Mouse (Mus musculus) limb, embryonic 10.5 days (tissue): ENCODE results near the gene Clmn. TPM values are rescaled to one million over a fixed set of nuclear protein-coding genes. Genes with fewer than 3 reads are reported as not detected.
A peak's percentile ranks its signal among the peaks of the same experiment; 100 is the strongest.

Experiments
- DNase-seq: peaks from one replicate; pipeline ENCODE4 v3.0.0-alpha.2; 2017; ENCODE audit warnings: low spot score
- H3K27ac ChIP-seq: fragments of 300-500 bp; sonication (generic); 2 replicates; pipeline ENCODE4 v1.5.1; 2016; ENCODE audit warnings: mild to moderate bottlenecking
- H3K27me3 ChIP-seq: fragments of 300-500 bp; sonication (generic); 2 replicates; pipeline ENCODE4 v1.6.1; 2016; ENCODE audit warnings: low read depth, mild to moderate bottlenecking; ENCODE audit not compliant: poor library complexity, severe bottlenecking
- H3K36me3 ChIP-seq: fragments of 300-500 bp; sonication (generic); 2 replicates; pipeline ENCODE4 v1.6.1; 2016; ENCODE audit warnings: mild to moderate bottlenecking, moderate library complexity
- H3K4me1 ChIP-seq: fragments of 300-500 bp; sonication (generic); 2 replicates; pipeline ENCODE4 v1.6.1; 2016
- H3K4me3 ChIP-seq: fragments of 300-500 bp; sonication (generic); 2 replicates; pipeline ENCODE4 v1.5.1; 2016; ENCODE audit warnings: mild to moderate bottlenecking, moderate library complexity
- H3K9me3 ChIP-seq: fragments of 300-500 bp; sonication (generic); replicated peaks from 2 replicates; pipeline ENCODE4 v1.6.1; 2016; ENCODE audit warnings: mild to moderate bottlenecking
- WGBS: fragments of 180-500 bp; shearing (Covaris S2); methylation state at CpG from one replicate; pipeline ENCODE4 v1.1.7; 2016; 5-methylcytosine and 5-hydroxymethylcytosine counted together
- polyA plus RNA-seq: library from polyadenylated mRNA; unstranded; fragments of >200 nt; fragmentation: Nextera tagmentation; extraction: Ambion mirVana; gene quantifications from 2 replicates; pipeline ENCODE4 v1.2.1, GENCODE M21; 2016

Clmn gene
- polyA plus RNA-seq, 1 experiment from 2014 or later: 3.0 TPM

GRCm38 (mm10) chr12:104751814-104752765 lies 112.8 kb downstream of the Clmn start, which contains the start of gene Dicer1:
Dicer1 (minus strand) TSS chr12:104751952.
- H3K27ac ChIP-seq: peak within 1 kb of the TSS; percentile 99
- H3K4me1 ChIP-seq: peaks cover 31% of the 10 kb centered on the region
- H3K27me3 ChIP-seq: no peaks in the 10 kb centered on the region
- WGBS: under 1% methylated on average over 93 of the region's 94 CpGs
- peaks cover 19% of the 10 kb centered on the region for H3K36me3 ChIP-seq
- peak; percentile 98 for DNase-seq
- H3K4me3 ChIP-seq: peak within 1 kb of the TSS; percentile 79
- H3K9me3 ChIP-seq: no peaks in the 10 kb centered on the region

GRCm38 (mm10) chr12:104751331-104751813 lies 113.5 kb downstream of the Clmn start:
- H3K4me3 ChIP-seq: peak overlapping the region; percentile 79
- DNase-seq: peak; percentile 74
- peak overlapping the region; percentile 99 for H3K27ac ChIP-seq
- H3K9me3 ChIP-seq: no peaks in the 10 kb centered on the region
- WGBS: under 1% methylated on average over 52 of the region's 52 CpGs
- peaks cover 22% of the 10 kb centered on the region for H3K36me3 ChIP-seq
- no peaks in the 10 kb centered on the region for H3K27me3 ChIP-seq
- peaks cover 31% of the 10 kb centered on the region for H3K4me1 ChIP-seq

GRCm38 (mm10) chr12:104748946-104749345 lies 115.9 kb downstream of the Clmn start:
- Histone ChIP-seq H3K4me1 (peaks cover 31% of the 10 kb centered on the region), H3K4me3 (no peak overlapping the region)

GRCm38 (mm10) chr12:104747252-104747651 lies 117.6 kb downstream of the Clmn start:
- H3K4me3 ChIP-seq: no peak overlapping the region

More at GRCm38 (mm10) chr12:104748946-104749345, 115.9 kb downstream of the Clmn start:
- Histone ChIP-seq H3K27me3 (no peaks in the 10 kb centered on the region), H3K27ac (no peak overlapping the region), H3K9me3 (no peaks in the 10 kb centered on the region), H3K36me3 (peaks cover 34% of the 10 kb centered on the region)
- no peak for DNase-seq
- WGBS: 82% methylated on average over 2 of the region's 2 CpGs

GRCm38 (mm10) chr12:104746601-104747000 lies 118.3 kb downstream of the Clmn start:
- Histone ChIP-seq H3K36me3 (peaks cover 40% of the 10 kb centered on the region), H3K27ac (no peak overlapping the region), H3K4me3 (no peak overlapping the region), H3K27me3 (no peaks in the 10 kb centered on the region), H3K9me3 (no peaks in the 10 kb centered on the region), H3K4me1 (peaks cover 39% of the 10 kb centered on the region)
- no peak for DNase-seq
- WGBS: 96% methylated on average over 2 of the region's 2 CpGs

More at GRCm38 (mm10) chr12:104747252-104747651, 117.6 kb downstream of the Clmn start:
- peaks cover 39% of the 10 kb centered on the region for H3K36me3 ChIP-seq
- H3K4me1 ChIP-seq: peaks cover 32% of the 10 kb centered on the region
- no peak for DNase-seq
- H3K9me3 ChIP-seq: no peaks in the 10 kb centered on the region
- no peak overlapping the region for H3K27ac ChIP-seq
- WGBS: 89% methylated on average over 5 of the region's 5 CpGs
- H3K27me3 ChIP-seq: no peaks in the 10 kb centered on the region

GRCm38 (mm10) chr12:104743687-104744086 lies 121.2 kb downstream of the Clmn start:
- 90% methylated on average over 4 of the region's 4 CpGs for WGBS

GRCm38 (mm10) chr12:104742247-104742646 lies 122.6 kb downstream of the Clmn start:
- H3K36me3 ChIP-seq: peaks cover 27% of the 10 kb centered on the region
- H3K27ac ChIP-seq: no peak overlapping the region
- H3K27me3 ChIP-seq: no peaks in the 10 kb centered on the region
- H3K4me3 ChIP-seq: no peak overlapping the region
- no peaks in the 10 kb centered on the region for H3K9me3 ChIP-seq
- no peak for DNase-seq
- WGBS: 90% methylated on average over 6 of the region's 6 CpGs
- peaks cover 54% of the 10 kb centered on the region for H3K4me1 ChIP-seq

More at GRCm38 (mm10) chr12:104743687-104744086, 121.2 kb downstream of the Clmn start:
- Histone ChIP-seq H3K27me3 (no peaks in the 10 kb centered on the region), H3K4me1 (peaks cover 44% of the 10 kb centered on the region), H3K36me3 (peaks cover 26% of the 10 kb centered on the region), H3K4me3 (no peak overlapping the region), H3K27ac (no peak overlapping the region), H3K9me3 (no peaks in the 10 kb centered on the region)
- DNase-seq: no peak

GRCm38 (mm10) chr12:104740841-104741787 lies 123.8 kb downstream of the Clmn start:
- peaks cover 61% of the 10 kb centered on the region for H3K4me1 ChIP-seq
- H3K4me3 ChIP-seq: no peak overlapping the region
- H3K27ac ChIP-seq: no peak overlapping the region
- 83% methylated on average over 12 of the region's 12 CpGs for WGBS
- no peaks in the 10 kb centered on the region for H3K9me3 ChIP-seq
- no peaks in the 10 kb centered on the region for H3K27me3 ChIP-seq
- H3K36me3 ChIP-seq: peaks cover 30% of the 10 kb centered on the region
- no peak for DNase-seq

- peaks cover 36% of the 10 kb centered on the region for H3K36me3 ChIP-seq
- H3K27ac ChIP-seq: peak overlapping the region; percentile 32; the same call in 1 of the 2 replicates
- H3K27me3 ChIP-seq: no peaks in the 10 kb centered on the region
- H3K4me1 ChIP-seq: peaks cover 69% of the 10 kb centered on the region
- H3K9me3 ChIP-seq: no peaks in the 10 kb centered on the region
- DNase-seq: no peak
- 71% methylated on average over 3 of the region's 3 CpGs for WGBS
- no peak overlapping the region for H3K4me3 ChIP-seq
These were observed 125.9 kb downstream of the Clmn start for GRCm38 (mm10) chr12:104738931-104739330.

- H3K4me1 ChIP-seq: peaks cover 65% of the 10 kb centered on the region
- 49% methylated on average over 9 of the region's 9 CpGs for WGBS
- H3K9me3 ChIP-seq: no peaks in the 10 kb centered on the region
- no peak overlapping the region for H3K27ac ChIP-seq
- H3K27me3 ChIP-seq: no peaks in the 10 kb centered on the region
- DNase-seq: peak; percentile 43
- H3K36me3 ChIP-seq: peaks cover 38% of the 10 kb centered on the region
- no peak overlapping the region for H3K4me3 ChIP-seq
These were observed 126.4 kb downstream of the Clmn start for GRCm38 (mm10) chr12:104738446-104738845.

- no peak for DNase-seq
- no peak overlapping the region for H3K4me3 ChIP-seq
- H3K27me3 ChIP-seq: no peaks in the 10 kb centered on the region
- 93% methylated on average over 10 of the region's 10 CpGs for WGBS
- H3K4me1 ChIP-seq: peaks cover 63% of the 10 kb centered on the region
- H3K36me3 ChIP-seq: peaks cover 43% of the 10 kb centered on the region
- H3K9me3 ChIP-seq: no peaks in the 10 kb centered on the region
- H3K27ac ChIP-seq: no peak overlapping the region
These were observed 127.2 kb downstream of the Clmn start for GRCm38 (mm10) chr12:104737666-104738065.

- Histone ChIP-seq H3K9me3 (no peaks in the 10 kb centered on the region), H3K4me1 (peaks cover 50% of the 10 kb centered on the region), H3K36me3 (peaks cover 58% of the 10 kb centered on the region), H3K4me3 (no peak overlapping the region), H3K27me3 (no peaks in the 10 kb centered on the region), H3K27ac (no peak overlapping the region)
- no peak for DNase-seq
- WGBS: 51% methylated on average over 3 of the region's 3 CpGs
These were observed 128.9 kb downstream of the Clmn start for GRCm38 (mm10) chr12:104735993-104736395.
